Mouse (Mus musculus): ENCODE results near the gene Osgin1.
A peak's percentile ranks its signal among the peaks of the same experiment; 100 is the strongest.

Gene Osgin1

DNA sequence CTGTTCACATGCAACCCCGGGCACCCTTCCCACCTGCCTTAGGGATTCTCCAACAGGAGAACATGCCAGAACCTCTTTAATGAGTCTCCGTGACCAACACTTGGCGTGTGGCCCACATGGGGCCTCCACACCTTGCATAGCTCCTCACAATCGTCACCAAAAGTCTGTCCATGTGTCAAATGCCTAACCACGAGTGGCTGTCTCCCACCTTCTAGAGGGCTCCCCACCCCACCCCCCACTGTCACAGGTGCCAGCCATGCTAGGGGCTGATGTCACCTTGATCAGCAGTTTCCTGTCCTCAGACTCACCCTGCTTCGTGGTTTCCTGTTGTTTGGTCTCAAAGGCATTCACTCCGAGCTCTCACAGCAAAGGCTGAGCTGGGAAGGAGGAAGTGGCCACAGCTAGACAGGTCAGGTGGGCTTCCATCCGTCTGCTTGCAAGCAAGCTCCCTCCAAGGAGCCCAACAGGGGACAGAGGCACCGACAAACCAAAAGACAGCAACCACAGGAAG lies 10.2 kb upstream of the Osgin1 start:
- peak; percentile 90 to 93 for DNase-seq (ENCODE audit: low read depth in 2 of 2, low spot score in 2 of 2)

DNA sequence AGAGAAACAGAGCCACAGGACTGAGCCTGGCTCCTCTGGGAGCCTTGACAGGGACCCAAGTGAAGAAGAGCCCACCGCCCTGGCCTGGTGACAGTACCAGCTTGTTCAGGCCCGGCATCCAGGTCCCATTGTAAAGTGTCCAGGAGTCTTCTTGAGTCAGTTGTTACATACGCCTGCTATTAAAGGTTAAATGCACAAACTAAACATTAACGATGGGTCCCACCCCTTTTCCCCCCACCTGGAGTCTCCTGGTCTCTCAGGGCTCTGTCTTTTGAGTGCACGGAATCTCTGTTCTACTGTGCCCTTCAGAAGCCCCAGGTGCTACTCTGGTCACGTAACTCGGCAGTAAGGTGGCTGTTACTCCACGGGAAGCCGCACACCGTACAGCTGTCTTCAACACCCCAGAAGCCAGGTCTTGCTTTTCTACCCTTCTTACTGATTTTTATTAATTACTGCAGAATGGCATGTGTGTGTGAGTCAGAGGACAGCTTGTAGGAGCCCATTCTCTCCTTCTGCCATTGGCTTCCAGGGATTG lies 9.7 kb upstream of the Osgin1 start:
- DNase-seq (ENCODE audit: low read depth in 2 of 2, low spot score in 2 of 2): peak in 1 of 2 experiments; percentile 32

DNA sequence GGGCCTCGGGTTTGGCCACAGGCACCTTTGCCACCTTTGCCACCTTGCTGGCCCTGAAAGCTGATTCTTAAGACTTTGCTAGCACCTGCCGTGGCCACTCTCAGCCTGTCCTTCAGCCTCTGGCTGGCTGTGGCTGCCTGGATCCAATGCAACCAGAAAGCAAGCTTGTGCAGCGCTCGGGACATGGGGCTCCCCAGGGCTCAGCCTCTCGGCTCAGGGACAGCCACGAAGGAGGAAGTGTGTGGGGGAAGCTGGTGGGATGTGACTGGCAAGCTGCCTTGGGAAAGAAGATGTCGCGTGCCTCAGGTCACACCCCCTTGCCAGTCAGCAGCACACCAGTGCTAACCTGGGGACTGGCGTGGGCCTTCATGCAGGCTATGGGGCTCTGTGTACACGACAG lies 9.2 kb upstream of the Osgin1 start:
- peak in 1 of 2 experiments; percentile 23 for DNase-seq (ENCODE audit: low read depth in 2 of 2, low spot score in 2 of 2)

DNA sequence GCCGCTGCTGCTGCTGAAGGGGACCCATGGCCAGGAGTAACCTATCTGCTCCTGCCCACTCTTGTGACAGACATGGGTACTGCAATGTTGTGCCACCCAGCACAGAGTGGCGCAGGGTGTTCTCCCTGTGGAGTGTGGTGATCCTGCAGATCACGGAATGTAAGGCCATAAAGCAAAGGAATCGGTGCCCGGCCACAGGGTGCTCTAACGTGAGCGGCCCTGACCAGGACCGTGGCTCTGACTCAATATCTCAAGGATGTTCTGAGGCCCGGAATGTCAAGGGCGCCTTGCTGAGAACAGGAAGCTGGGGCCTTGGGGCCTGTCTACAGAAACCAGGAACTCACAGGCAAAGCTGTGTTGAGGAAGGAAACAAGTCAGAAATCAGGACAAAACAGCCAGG lies 8.4 kb upstream of the Osgin1 start:
- peak; percentile 27 to 48 for DNase-seq (ENCODE audit: low read depth in 2 of 2, low spot score in 2 of 2)

DNA sequence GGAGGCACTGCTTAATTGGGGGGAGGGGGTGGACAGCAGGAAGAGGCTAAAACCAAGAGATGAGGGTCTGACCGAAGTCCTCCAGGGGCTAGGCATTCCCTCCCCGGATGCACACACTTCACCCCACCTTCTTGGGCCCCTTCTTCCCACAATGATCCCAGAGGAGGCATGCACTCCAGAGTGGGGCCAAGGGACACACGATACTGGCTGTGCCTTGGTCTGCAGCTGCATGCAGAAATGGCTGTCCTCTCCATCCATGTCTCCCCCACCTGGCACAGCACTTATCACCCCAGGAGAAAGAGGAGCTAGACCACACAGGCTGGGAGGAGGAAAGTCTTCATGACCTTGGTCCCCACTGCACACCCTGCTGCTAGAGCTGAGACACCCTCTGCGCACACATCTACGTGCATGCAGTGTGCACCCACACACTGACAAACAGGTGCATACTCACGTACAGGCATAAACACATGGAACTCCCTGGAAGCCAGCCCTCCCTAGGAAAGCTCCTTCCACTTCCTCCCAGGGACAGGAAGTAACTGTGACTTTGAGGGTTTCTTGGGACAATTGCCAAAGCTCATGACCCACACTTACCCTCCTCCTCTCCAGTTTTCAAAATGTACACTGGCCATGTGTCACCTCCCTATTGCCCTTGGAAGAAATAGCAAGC lies 7.7 kb upstream of the Osgin1 start:
- DNase-seq (ENCODE audit: low read depth in 2 of 2, low spot score in 2 of 2): no peak

DNA sequence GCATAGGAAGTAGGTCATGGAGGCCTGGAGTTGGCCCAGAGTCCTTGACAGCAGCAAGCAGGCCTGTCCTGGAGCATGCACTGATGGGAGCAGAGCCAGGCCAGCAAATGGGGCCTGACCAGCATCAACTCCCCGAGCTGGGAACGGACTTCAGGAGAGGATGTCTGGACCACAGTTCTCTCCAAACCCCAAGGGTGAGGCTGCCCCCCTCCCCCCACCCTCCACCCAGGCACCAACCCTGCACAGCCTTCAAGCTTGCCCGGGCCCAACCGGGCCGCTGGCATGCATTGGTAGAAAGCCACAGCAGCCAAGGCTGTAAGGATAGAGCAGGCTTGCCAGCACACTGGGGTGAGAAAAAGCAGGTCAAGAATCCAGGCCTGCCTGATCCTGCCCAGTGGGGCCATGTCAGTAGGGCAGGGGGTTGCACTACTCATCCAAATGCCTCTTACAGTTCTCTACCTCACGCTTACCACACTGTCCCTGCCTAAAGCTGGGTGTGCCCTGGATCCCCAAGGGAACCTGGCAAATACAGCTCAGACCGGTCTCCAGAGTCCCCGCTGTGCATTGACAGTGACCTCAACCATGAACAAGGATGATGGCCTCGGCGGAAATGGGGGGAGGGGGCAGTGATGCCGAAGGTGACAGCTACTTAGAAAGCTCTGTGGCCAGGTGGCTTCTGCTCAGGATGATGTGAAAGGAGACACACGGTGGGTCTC lies 6.1 kb upstream of the Osgin1 start:
- DNase-seq (ENCODE audit: low read depth in 2 of 2, low spot score in 2 of 2): no peak

DNA sequence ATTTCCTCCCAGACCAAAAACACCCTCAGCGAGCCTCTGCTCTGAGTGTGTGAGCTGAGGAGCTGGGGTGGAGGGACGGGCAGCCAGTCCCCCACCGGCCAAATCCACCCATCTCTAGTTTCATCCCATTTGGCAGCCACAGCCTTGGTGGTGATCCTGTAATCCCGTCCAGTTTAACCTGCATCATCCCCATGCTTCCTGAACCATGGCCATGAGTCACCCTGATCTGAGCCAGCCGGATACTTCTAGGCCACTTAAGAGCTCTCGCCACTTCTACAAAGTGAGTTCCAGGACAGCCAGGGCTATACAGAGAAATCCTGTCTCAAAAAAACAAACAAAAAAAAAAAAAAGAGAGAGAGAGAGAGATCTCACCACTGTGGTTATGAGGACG lies 5.6 kb upstream of the Osgin1 start:
- DNase-seq (ENCODE audit: low read depth in 2 of 2, low spot score in 2 of 2): no peak

DNA sequence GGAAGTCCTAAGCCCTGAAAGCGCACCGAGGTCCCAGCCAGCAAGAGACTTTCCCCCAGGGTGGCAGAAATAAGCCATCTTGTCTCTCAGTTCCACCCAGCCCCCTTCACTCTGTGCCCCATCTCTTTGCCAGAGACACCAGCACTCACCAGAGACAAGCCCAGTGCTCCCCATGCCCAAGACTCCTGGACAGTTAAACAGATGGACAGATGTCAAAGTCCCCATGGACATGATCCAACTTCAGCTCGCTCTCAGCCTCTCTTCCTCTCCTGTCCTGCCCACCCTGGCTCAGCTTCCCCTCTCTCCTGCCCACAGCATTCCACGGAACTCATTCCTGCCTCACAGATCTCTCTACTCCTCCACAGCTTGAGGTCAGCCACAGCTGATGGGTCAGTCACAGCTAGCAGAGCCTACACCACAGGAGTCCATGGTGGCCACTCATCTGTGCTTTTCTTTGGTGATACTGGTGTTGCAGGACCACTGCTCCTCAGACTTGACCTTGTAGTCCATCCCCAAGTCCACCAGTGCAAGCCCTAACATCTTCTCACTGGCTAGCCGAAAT lies 5.1 kb upstream of the Osgin1 start:
- no peak for DNase-seq (ENCODE audit: low read depth in 2 of 2, low spot score in 2 of 2)

DNA sequence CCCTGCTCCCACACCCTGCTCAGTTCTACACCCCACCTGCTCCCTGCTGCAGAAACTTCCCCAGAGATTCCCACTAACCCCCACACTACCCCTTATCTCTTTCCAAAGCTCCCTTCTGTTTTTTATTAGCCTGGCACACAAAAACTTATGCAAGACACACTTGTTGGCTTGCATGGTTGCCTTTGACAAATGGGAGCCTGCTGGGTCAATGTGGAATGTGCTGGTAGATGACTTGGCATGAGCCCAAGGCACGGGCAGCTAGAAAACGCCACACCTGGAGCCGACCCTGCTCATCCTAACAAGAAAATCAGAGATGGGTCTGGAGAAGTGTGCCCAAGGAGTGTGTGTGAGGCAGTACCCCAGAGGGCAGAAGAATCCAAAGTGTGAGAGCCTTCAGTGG lies 4.4 kb upstream of the Osgin1 start:
- DNase-seq (ENCODE audit: low read depth in 2 of 2, low spot score in 2 of 2): no peak

DNA sequence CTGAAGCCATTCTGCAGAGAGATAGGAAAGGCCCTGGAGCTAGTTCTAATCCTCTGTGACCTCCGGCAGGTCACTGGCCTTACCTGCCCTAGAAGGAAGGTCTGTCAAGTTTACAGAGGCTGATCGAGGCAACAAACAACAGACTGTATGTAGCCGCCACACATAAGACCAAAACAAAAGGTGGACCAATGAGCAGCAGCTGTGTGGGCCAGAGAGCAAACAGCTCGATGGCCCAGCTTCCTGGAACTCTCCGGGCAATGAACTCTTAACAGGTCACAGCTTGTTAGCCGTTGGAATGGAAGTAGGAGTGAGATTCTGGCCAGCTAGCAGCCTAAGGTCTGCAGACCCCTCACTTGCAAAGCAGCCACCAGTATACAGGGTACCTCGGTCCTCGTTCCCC lies 3.7 kb upstream of the Osgin1 start:
- DNase-seq (ENCODE audit: low read depth in 2 of 2, low spot score in 2 of 2): no peak

DNA sequence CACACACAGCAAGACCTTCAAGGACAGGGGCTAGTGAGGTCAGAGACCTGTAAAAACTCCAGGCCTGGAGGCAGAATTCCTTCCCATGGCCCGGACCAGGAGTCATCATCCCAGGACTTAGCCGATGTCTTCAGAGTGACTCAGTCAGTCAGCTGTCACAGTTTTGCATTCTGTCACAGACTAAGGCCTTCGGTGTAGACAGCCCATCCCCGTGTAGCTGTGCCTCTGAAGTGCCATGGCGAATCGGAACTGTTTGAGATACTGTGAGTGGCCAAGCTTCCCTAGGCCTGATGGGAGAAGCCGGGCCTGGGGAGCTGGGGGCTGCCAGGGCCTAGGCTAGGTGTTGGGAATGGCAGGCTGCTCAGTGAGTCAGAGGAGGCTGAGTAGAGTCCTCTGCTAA lies 3.2 kb upstream of the Osgin1 start:
- DNase-seq (ENCODE audit: low read depth in 2 of 2, low spot score in 2 of 2): no peak

DNA sequence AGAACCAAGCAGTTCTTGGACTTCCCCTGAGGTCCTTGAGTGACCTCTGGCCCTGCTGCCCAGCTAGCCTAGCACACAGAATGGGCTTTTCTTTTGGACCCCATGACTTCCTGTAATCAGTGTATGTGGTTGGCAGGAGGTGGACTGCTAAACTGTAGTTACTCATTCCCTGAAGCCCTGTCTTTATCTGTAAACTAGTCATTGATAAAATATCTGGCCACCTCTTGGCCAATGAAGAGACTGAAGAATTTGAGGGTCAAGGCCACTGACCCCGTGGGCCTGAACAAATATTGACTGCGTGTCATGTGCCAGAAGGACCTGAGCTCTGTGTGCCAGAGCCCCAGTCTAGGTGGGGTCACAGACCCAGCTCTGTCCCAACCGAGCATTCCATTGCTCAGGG lies 1.6 kb upstream of the Osgin1 start:
- no peak for DNase-seq (ENCODE audit: low read depth in 2 of 2, low spot score in 2 of 2)

DNA sequence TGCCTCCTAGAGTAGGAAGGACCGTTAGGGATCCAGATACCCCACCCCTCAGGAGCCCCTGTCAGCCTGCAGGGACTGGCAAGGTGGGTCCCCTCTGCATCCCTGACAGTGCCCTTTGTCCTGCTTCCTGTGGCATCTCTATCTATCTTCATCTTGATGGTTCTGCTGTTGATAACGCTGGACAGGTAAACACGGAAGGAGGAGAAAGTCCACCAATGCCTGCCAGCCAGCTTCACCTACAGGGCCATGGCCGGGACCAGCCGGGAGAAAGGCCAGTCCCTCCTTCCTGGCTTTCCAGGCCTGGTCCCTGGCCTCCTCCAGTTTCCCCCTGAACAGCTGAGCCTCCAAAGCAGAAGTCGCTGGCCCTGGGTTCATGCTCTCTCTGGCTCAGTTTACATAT lies 645 bp downstream of the Osgin1 start:
- no peak for DNase-seq (ENCODE audit: low read depth in 2 of 2, low spot score in 2 of 2)

DNA sequence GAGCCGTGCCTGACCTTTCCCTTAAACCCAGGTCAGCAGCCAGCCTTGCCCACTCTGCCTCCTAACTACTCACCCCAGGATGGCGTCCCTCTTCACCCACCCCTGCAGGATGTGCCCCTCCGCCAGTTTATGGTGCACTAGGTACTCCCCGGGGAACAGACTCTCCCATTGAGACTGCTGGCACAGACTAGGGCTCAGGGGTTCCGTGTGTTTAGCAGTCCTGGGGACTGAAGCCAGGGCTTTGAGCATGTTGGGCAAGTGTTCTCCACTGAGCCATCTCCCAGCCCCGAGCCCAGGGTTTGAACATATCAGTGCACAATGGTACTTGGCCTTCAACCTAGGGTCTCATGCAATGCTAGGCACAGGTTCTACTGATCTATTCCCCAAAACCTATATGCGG lies 1.6 kb downstream of the Osgin1 start:
- DNase-seq (ENCODE audit: low read depth in 2 of 2, low spot score in 2 of 2): no peak

DNA sequence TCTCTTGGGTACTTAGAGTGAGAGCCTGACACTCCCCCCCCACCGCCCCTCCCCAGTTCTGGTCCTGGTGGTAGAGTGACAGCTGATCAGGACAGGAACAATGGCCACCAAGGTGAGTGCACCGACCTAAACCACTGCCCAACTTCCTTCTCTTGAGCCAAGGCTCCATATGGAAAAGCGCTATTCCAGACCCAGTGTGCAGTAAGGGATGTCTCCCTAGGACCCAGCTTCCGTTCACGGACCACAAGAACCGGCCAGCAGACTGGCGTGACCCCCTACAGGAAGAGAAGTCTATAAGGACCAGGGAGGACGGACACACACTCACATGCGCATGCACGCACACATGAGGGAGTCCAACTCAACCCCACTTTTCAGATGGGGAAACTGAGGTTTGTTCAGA lies 2.4 kb downstream of the Osgin1 start:
- DNase-seq (ENCODE audit: low read depth in 2 of 2, low spot score in 2 of 2): no peak

DNA sequence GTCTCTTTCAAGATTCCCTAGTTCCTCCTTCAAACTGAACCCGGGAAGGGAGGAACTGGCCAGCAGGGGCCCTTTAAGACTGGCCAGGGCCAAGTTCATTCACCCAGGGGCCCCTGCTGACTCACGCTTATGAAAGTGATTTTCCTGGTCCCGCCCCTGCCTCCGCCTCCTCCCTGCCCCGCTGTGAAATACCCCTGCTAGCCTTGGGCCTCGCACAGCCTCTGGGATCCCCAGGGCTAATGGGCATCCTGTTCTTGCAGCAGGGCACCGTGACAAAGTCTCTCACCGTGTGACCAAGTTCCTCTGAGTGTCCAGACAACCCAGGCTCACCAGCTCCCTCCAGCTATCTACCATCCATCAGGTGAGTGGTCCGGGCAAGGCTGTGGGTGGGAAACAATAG lies 3.0 kb downstream of the Osgin1 start:
- DNase-seq (ENCODE audit: low read depth in 2 of 2, low spot score in 2 of 2): no peak

DNA sequence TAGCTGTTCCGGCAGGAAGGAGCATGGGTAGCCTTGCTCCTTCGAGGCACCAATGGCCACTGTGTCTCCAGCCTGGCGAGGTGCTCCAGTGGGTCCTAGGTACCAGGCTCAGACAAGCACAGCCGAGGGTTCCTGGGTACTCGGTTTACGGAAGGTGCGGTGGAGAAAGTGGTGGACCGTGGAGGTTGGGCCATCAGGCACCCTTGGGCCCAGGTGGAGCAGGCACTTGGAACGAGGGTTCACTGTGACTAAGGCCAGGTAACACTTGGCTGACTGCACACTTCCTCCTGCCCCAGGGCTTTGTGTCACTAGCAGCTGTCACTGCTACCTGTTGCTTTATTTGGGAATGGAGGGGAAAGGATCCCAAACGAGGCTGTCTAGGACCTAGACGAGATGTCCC lies 3.6 kb downstream of the Osgin1 start:
- no peak for DNase-seq (ENCODE audit: low read depth in 2 of 2, low spot score in 2 of 2)

DNA sequence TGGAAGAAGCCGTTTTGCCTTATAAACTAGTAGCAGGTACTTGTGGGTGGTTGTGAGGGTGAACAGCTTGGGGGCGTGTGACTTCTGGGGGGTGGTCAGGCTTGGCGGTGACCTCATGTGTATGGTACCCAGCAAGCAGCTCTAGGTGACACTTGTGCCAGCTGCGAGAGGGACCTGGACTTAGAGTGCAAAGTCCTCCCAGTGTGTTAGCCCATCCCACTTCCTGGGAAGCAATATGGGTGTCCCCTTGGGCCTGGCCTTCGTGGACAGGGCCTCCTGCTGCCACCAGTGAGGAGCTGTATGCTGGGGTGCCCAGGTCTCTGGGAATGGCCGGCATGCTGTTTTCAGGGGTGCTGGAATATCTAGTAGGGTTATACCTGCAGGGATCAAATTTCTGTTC lies 5.0 kb downstream of the Osgin1 start:
- no peak for DNase-seq (ENCODE audit: low read depth in 2 of 2, low spot score in 2 of 2)

DNA sequence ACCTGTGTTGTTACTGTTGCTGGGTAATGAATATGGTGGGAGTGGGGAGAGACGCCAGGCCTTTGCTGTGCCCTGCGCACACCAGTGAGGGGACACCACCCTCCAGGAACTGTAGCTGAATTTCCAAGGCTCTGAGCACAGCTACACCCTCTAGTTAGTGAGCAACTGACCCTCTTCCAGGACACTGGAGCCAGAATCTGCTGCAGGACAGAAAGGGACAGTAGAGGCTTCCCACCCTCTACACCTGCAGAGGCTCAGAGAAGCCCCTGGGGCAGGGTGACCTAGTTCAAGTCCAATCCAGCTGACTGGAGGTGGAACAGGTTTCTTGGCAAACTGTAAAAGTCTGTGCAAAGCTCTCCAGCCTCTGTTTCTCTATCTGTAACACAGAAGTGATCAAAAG lies 5.5 kb downstream of the Osgin1 start:
- DNase-seq (ENCODE audit: low read depth in 2 of 2, low spot score in 2 of 2): no peak

DNA sequence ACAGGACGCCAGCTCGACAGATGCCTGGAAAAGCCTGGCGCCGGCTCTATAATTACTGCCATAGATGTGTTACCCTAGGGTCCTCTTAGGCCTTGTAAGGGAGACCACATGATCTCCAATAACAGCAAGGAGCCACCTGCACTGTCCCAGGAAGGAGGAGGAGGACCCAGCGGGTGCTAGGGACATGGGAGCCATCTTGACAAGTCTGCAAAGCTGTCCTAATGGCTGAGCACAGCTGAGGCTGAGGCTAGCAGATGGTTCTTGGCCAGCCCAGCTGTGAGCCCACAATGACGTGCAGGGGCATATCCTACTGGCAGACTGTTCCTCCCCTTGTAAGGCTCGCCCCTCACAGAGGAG lies 5.9 kb downstream of the Osgin1 start:
- DNase-seq (ENCODE audit: low read depth in 2 of 2, low spot score in 2 of 2): no peak

DNA sequence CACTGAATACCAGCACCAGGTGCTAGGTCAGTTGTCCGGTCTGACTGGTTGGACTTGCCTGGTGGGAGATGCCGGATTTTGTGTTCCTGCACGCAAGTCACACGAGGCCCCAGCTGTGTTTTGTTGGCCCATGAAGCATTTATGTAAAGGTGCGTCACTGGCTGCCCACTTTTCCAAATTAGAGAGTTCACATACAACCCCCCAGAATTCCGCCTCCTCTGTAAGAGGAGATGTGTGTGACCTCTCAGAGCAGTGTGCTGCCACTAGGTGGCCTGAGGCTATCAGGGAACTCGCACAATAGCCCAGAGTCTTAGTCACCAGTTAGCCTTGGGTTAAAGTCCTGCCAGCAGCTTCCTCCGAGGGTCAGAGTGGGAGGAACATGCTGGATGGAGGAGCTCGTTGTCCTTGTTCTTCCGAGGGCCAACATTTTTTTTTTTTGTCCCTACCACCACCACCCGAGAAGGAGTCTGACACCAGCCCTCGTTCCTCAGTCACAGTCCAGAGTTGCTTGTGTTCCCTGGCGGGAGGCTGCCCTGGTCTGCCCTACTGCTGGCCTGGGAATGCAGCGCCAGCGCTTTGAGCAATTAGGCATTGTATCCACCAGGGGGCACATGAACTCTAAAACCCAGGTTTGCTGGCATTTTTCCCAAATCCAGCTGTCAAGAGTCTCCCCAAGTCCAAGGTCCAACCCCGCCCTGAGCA lies 6.5 kb downstream of the Osgin1 start:
- DNase-seq (ENCODE audit: low read depth in 2 of 2, low spot score in 2 of 2): peak in 1 of 2 experiments; percentile 39

DNA sequence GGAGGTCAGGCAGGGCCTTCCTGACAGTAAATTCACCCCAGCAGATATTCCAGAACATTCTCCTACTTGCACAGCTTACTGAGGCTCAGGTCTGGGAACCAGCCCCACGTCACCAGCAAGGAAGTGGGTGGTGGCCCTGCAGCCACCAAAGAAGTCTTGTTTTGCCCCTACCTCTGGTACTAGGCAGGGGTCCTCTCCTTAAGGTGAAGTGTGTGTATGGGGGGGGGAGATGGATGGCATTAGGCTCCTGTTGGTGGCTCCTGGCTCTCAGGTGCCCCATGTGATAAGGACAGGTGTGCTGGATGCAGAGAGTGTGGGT lies 7.0 kb downstream of the Osgin1 start:
- DNase-seq (ENCODE audit: low read depth in 2 of 2, low spot score in 2 of 2): peak in 1 of 2 experiments; percentile 45

All from CD8-positive naive resting alpha-beta T cell, adult 2 months (primary cell).